Mouse (Mus musculus) embryonic fibroblast, embryonic 13.5 days (primary cell): Measurements from ENCODE around the gene Ttyh3. TPM values are rescaled to one million over a fixed set of nuclear protein-coding genes. Genes with fewer than 3 reads are reported as not detected.
"Not testable (repeated sequence)": the region's sequence is repeated elsewhere in the genome, so short reads cannot be mapped to it uniquely, and the experiment has no call there.

Experiments
- H3K27ac ChIP-seq: 2 replicates; pipeline ENCODE4 v1.5.1; 2012; ENCODE audit warnings: low read length, control low read depth, inconsistent platforms; ENCODE audit not compliant: insufficient read depth
- H3K4me1 ChIP-seq: 2 replicates; pipeline ENCODE4 v1.6.1; 2011; ENCODE audit warnings: low read length; ENCODE audit not compliant: control insufficient read depth, insufficient read depth
- H3K4me3 ChIP-seq: 2 replicates; pipeline ENCODE4 v1.5.1; 2011; ENCODE audit warnings: mild to moderate bottlenecking, control low read depth, low read length; ENCODE audit not compliant: insufficient read depth
- CTCF ChIP-seq: IDR thresholded peaks from 2 replicates; pipeline ENCODE4 v1.5.1; 2011; ENCODE audit warnings: mild to moderate bottlenecking, control low read depth, low read length, moderate library complexity, borderline replicate concordance; ENCODE audit not compliant: insufficient read depth
- POLR2A ChIP-seq: IDR thresholded peaks from 2 replicates; pipeline ENCODE4 v1.6.1; 2011; ENCODE audit warnings: low read depth, mild to moderate bottlenecking, control low read depth, low read length, moderate library complexity
- polyA plus RNA-seq: library from polyadenylated mRNA; stranded (reverse); fragments of >200 nt; gene quantifications from 2 replicates; pipeline ENCODE4 v1.2.4, GENCODE M21; 2011; ENCODE audit warnings: low read depth; ENCODE audit not compliant: missing spikeins, insufficient read length

Ttyh3 gene
- polyA plus RNA-seq, 1 experiment = 95.0 TPM

DNA sequence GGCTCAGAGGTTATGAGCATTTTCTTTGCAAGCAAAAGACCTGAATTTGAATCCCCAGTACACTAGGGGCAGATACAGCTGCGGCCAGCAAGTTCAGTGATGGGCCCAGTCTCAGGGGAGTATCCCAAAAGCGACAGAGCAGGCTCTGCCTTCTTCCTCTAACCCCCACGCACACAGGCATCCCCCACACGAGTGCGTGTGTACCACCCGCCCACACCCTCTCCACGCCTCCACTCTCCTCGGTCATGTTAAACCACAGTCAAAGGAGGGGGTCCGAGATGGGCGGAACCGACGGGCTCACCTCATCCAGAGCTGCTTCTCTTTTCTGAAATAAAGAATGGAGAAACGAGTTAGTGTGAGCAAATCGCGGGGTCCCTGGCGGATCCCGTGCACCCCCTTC lies 25.2 kb upstream of the Ttyh3 start:
- Histone ChIP-seq H3K27ac (no peak overlapping the region), H3K4me3 (no peak overlapping the region), H3K4me1 (no peaks in the 10 kb centered on the region)
- TF ChIP-seq POLR2A = no peak

DNA sequence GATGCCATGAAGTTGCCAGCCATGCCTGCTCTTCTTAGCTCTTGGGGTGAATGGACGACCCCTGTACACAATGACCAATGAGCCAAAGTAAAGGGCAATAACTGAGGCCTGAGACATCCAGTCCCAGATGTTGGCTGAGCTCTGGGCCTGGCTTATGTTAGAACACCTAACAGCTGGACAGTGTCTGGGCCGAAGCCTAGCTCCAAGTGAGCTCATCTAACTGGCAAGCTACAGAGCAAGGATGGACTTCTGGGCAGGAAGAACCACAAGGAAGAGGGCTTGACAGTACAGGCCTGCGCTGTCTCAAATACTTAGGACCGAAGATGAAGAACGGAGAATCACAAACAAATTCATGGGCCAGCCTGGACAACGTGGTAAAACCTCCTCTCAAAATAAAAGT lies 23.8 kb upstream of the Ttyh3 start:
- not testable (repeated sequence) for H3K27ac ChIP-seq, H3K4me1 ChIP-seq

DNA sequence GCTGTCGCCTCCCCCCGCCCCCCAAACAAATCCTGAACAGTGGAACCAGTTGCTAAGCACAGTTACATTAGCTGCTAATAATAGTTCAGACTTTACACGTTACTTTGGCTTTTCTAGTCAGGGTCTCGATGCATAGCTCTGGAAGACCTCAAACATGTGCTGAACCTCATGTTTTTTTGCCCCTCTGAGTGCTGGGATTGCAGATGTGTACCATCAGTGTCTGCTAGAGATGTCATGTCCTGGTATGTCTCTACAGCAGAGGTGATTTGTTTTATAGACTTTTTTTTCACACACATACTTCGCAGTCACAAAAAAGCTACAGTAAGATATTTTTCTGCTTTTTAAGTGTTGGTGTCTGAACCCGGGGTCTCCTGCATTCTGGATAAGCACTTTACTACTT lies 23.3 kb upstream of the Ttyh3 start:
- Histone ChIP-seq H3K4me1 (no peaks in the 10 kb centered on the region), H3K4me3 (no peak overlapping the region), H3K27ac (no peak overlapping the region)
- TF ChIP-seq CTCF = no peak
- TF ChIP-seq POLR2A = no peak

More for the DNA sequence above, 23.8 kb upstream of the Ttyh3 start:
- H3K4me3 ChIP-seq = not testable (repeated sequence)

- Histone ChIP-seq H3K4me3 (no peak overlapping the region), H3K4me1 (peaks cover 2% of the 10 kb centered on the region; the same call in 1 of the 2 replicates), H3K27ac (no peak overlapping the region)
- TF ChIP-seq POLR2A = no peak
- peak; percentile 64 for TF ChIP-seq CTCF
Measured at GRCm38 (mm10) chr5:140663621-140664180, 14.9 kb upstream of the Ttyh3 start.

DNA sequence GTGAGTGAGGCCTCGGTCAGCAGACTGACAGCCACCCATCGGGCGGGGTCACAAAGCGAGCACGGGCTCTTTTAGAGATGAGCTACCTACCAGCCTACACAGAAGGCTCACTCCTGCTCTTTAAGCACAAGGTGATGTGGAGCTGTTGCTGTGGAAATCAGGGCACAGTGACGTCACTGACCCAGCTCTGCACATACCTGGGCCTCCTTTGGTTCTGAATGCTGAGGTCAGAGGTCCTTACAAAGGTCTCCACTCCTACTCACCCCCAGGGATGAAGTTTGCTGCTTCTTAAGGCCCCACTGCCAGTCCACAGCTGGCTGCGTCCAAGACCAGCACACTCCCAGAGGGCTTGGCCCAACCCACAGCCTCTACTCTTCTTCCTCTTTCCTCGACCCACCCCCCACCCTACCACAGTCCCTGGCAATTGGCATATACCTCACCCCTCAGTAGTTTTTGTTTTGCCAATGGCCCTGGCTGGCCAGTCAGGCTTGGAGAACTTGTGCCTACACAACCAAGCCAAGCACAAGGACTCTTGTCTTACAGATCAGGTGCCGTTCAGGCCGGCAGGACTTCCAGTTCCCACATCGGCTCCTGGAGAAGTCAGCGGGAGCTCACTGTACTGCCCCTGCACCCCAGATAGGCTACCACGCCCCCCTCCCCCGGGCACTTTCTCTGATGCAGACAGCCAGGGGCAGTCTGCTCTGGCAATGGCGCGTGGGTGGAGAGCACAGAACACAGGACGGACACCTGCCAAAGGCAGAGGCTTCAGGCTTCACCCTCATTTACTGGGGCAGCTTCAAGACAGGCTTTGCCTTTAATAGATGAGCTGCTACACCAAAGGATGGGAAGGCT lies 14.1 kb upstream of the Ttyh3 start:
- H3K4me3 ChIP-seq = no peak overlapping the region
- TF ChIP-seq CTCF (no peak), POLR2A (no peak)
- H3K27ac ChIP-seq = no peak overlapping the region
- peaks cover 2% of the 10 kb centered on the region; the same call in 1 of the 2 replicates for H3K4me1 ChIP-seq

DNA sequence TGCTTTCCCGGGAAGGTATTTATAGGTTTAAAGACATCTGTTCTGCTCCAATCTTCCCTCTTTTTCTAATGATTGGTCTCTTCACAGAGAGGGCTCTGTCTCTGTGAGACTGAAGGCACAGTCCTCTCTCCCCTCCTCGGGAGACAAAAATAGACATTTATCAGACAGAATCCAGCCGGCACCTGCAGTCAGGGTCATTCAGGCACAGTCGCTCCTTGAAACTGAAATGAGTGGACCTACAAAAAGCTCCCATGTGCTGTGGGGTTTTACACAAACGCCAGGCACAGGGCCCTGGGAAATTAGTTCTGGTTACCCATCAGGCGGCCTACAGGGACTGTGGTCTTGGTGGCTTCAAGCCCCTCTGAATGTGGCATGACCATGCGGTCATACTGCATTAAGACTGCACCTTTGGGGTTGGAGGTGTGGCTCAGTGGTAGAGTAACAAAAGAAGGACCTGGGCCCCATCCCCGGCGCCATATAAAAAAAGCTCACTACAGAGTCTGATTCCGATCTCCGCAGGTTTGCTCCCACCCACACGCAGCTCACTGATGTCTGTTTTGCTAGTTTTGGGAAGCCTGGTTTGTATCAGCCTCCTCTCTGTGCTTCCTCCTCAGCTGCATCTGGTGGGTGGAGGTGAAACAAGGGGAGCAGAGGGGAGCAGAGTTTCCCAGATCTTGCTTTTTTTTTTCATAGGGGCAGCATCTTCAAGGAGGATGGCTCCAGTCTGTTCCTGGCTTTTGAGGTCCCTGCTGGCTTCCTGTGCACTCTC lies 13.2 kb upstream of the Ttyh3 start:
- no peak overlapping the region for H3K27ac ChIP-seq
- H3K4me3 ChIP-seq = no peak overlapping the region
- TF ChIP-seq POLR2A (no peak), CTCF (no peak)
- peaks cover 2% of the 10 kb centered on the region; the same call in 1 of the 2 replicates for H3K4me1 ChIP-seq

GRCm38 (mm10) chr5:140661427-140661826 lies 12.6 kb upstream of the Ttyh3 start:
- Histone ChIP-seq H3K27ac (no peak overlapping the region), H3K4me1 (peaks cover 2% of the 10 kb centered on the region; the same call in 1 of the 2 replicates), H3K4me3 (no peak overlapping the region)
- no peak for TF ChIP-seq CTCF
- TF ChIP-seq POLR2A = no peak

DNA sequence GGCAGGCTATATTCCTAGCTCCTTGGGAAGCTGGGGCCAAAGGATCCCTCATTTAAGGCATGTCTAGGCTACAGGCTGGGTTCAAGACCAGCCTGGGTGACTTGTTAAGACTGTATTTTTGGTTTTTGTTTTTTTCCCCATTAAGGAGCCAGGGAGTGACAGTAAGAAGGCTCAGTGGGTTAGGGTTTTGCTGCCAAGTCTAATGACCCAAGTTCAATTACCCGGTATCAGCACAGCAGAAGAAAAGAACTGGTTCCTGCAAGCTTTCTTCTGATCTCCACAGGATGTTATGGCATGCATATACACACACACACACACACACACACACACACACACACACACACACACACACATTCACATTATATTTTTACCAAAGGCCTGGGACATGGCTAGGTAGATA lies 11.6 kb upstream of the Ttyh3 start:
- Histone ChIP-seq H3K27ac (no peak overlapping the region), H3K4me3 (no peak overlapping the region), H3K4me1 (peaks cover 2% of the 10 kb centered on the region; the same call in 1 of the 2 replicates)
- TF ChIP-seq CTCF = no peak
- TF ChIP-seq POLR2A = no peak

- no peak overlapping the region for H3K27ac ChIP-seq
- TF ChIP-seq CTCF (no peak), POLR2A (no peak)
- H3K4me1 ChIP-seq = peaks cover 2% of the 10 kb centered on the region; the same call in 1 of the 2 replicates
- no peak overlapping the region for H3K4me3 ChIP-seq
Measured at GRCm38 (mm10) chr5:140659607-140660272, 10.9 kb upstream of the Ttyh3 start.
